In genomic region chrX:19165891-19166644, GRCm38 (mm10) we compare ENCODE assay signal across 7 mouse cellular contexts.
DNase-seq lines count a peak whose midpoint lies in the region; ATAC-seq lines count a peak whose summit lies in the region.

No protein-coding gene starts in this region.

- no peaks in the 10 kb centered on the region for H3K27me3 ChIP-seq in kidney, embryonic 15.5 days

- no peaks in the 10 kb centered on the region for H3K9me3 ChIP-seq in kidney, embryonic 15.5 days (replicated peaks)

- no peaks in the 10 kb centered on the region for H3K36me3 ChIP-seq in kidney, embryonic 15.5 days

- ATAC-seq in kidney, embryonic 15.5 days (replicated peaks; ENCODE audit: low FRiP score) = no peak
- peak; percentile 41 for ATAC-seq in CD4-positive, CD25-positive, alpha-beta regulatory T cell, adult 4 months
- peak; percentile 38 for ATAC-seq in granulocyte monocyte progenitor cell, adult 5-6 weeks (replicated peaks; ENCODE audit: poor library complexity, severe bottlenecking)

- WGBS in kidney, embryonic 15.5 days = 70% methylated on average over 5 of the region's 5 CpGs

- no peak overlapping the region for H3K27ac ChIP-seq in kidney, embryonic 15.5 days

- peak overlapping the region; percentile 32 for H3K4me3 ChIP-seq in kidney, embryonic 15.5 days (replicated peaks)

- peak overlapping the region; percentile 43 for H3K4me2 ChIP-seq in kidney, embryonic 15.5 days

- H3K4me1 ChIP-seq in kidney, embryonic 15.5 days = no peaks in the 10 kb centered on the region

- no peak for DNase-seq in kidney, adult 8-10 months
- DNase-seq in 416B (ENCODE audit: low read depth) = peak; percentile 55
- no peak for DNase-seq in cerebellum, adult 11 months
- no peak for DNase-seq in c-Kit-positive CD71-positive TER-119-positive erythroid progenitor cells, embryonic 14.5 days (ENCODE audit: low spot score)

- no peak overlapping the region for H3K9ac ChIP-seq in kidney, embryonic 15.5 days
